Mouse (Mus musculus): ENCODE data around the gene Sap30l.
A peak's percentile ranks its signal among the peaks of the same experiment; 100 is the strongest.

Gene Sap30l

GRCm38 (mm10) chr11:57800971-57801765, at the start of gene Sap30l:
Gene Sap30l, plus strand, starts transcription at chr11:57801637.
- DNase-seq (ENCODE audit: low read depth, low spot score), result peak; percentile 97

- no peak for DNase-seq (ENCODE audit: low read depth, low spot score)
Observed at GRCm38 (mm10) chr11:57753538-57754203, 47.8 kb upstream of the Sap30l start.

- no peak for DNase-seq (ENCODE audit: low read depth, low spot score)
Observed at GRCm38 (mm10) chr11:57758621-57759020, 42.8 kb upstream of the Sap30l start.

DNA sequence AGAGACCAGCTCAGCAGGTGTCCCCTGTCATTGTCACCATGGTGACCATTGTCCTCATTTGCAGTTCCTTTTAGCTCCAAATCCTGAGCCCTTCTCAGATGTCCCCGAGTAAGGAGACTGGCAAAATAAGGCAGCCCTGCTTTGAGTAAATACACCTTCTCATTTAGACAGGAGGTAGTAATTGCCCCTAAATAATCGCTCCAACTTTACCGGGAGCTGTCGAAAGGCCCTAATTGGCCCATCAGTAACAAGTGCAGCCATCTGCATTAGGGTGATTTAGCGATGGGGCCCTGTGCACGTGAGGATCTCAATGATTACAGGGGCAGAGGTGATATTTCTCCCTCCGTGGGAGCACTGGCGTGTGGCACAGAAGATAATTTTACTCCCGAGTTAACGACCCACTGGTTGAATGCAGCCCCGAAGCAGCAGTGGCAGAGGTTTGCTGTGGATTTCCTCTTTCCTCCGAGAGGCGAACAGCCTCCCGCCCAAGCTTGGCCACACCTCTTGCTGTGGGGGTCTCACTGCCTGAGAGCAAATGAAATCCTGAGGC, 40.9 kb upstream of the Sap30l start:
- DNase-seq (ENCODE audit: low read depth, low spot score), result no peak

GRCm38 (mm10) chr11:57761347-57761746, 40.1 kb upstream of the Sap30l start:
- DNase-seq (ENCODE audit: low read depth, low spot score), result no peak

DNA sequence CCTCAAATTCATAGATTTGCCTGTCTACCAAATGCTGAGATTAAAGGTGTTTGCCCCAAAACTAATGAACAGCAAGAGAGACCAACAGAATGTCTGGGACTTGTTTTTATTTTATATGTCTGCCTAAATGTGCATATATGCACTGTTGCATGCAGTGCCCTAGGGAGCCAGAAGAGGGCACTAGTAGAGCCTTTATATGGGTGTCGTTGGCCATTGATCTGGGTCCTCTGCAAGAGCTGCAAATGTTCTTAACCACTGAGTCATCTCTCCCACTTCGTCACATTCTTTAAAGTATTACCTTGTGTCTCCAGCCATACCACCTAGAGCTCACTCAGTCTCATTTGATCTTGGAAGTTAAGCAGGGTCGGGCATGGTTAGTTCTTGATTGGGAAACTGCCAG, 37.3 kb upstream of the Sap30l start:
- DNase-seq (ENCODE audit: low read depth, low spot score), result peak; percentile 38

- no peak for DNase-seq (ENCODE audit: low read depth, low spot score)
Observed at GRCm38 (mm10) chr11:57766617-57767016, 34.8 kb upstream of the Sap30l start.

DNA sequence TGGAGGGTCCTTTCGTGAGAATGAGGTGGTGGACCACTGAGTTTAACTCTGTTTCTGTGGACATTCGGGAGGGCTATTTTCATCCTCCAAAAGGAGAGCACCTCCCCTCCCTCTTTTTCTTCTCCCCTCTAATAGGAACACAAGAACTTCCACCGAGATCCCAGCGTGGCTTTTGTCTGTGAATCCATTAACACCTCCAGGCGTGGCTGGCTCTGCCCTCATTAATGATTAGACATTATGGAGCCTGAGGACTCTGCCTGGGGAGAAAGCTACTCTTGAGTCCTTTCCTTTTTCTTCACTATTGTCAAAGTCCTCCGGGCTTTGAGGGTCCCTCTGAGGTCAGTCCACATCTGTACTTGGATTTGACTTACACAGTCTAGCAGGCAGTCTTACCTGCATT, 34.3 kb upstream of the Sap30l start:
- no peak for DNase-seq (ENCODE audit: low read depth, low spot score)

DNA sequence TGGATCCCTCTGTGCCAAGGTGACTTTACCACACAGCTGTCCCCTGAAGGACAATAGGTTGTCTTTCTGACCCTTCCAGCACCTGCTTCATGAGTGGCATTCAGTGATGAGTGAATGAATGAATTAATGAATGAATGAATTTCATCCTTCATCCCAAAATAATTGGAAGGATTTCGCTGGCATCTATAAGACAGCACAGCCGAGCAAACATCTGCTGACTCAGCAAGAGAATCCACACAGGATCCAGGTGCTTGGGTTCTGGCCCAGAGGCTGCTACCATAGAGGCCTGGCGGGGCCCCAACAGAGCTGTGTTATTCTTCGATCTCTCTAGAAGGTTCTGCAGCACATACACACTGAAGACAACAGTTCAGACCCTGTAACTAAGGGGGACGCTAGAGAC, 30.7 kb upstream of the Sap30l start:
- no peak for DNase-seq (ENCODE audit: low read depth, low spot score)

DNA sequence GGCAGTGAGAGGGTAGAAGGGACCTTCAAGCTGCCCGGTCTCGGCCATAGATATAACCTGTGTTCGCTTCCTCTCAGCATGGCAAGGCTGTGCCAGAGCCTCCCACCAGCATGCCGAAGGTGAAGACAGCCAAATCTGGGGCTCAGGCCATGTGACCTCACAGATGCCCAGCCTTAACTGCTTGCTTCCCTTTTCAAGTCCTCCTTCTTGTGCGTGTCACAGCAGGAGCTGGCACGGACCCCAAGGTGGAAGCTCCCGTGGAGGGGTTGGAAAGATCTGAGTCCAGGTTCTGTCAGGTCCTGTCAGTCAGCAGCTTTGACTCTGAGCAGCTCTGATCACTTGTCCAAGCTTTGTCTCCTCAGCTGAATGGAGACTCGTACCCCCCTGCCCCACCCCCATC, 29.8 kb upstream of the Sap30l start:
- no peak for DNase-seq (ENCODE audit: low read depth, low spot score)

- no peak for DNase-seq (ENCODE audit: low read depth, low spot score)
Observed at GRCm38 (mm10) chr11:57773479-57773878, 28.0 kb upstream of the Sap30l start.

- DNase-seq (ENCODE audit: low read depth, low spot score), result no peak
Observed at GRCm38 (mm10) chr11:57773936-57774335, 27.5 kb upstream of the Sap30l start.

GRCm38 (mm10) chr11:57775868-57776267, 25.6 kb upstream of the Sap30l start:
- no peak for DNase-seq (ENCODE audit: low read depth, low spot score)

DNA sequence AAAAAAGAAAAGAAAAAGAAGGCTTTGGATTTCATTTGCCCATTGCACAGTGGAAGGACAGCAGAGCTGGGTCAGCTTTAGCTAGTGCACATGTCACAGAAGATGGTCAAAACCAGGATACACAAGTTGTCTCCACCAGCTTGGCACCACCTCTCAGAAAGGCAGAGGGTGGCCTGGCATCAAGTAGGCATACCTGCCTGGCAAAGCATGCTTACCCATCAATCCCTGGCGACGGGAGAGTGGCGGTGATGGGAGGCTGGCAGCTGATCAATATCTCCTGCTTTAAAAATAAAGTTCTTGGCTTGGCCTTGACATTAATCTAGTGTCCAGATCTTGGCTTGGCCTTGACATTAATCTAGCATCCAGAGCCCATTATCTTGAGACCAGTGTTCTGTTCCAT, 24.9 kb upstream of the Sap30l start:
- DNase-seq (ENCODE audit: low read depth, low spot score), result no peak

GRCm38 (mm10) chr11:57778349-57778748, 23.1 kb upstream of the Sap30l start:
- DNase-seq (ENCODE audit: low read depth, low spot score), result peak; percentile 81

DNA sequence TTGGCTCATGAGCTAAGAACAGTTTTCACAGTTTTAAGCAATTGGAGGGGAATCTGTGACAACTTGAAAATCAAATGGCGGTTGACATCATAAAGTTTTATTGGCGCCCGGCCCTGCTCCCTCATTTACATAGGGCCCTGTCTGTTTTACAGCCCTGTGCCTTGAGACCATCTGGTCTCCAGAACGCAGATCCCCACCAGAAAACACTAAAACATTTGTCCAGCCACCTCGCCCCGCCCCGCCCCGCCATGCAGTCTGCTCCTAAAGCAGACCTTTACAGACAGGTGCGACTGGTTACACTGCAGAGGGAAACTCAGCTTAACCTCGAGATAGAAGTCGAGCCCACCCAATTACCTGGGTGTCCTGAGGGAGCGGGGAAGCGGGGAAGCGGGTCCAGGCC, 21.6 kb upstream of the Sap30l start:
- no peak for DNase-seq (ENCODE audit: low read depth, low spot score)

DNA sequence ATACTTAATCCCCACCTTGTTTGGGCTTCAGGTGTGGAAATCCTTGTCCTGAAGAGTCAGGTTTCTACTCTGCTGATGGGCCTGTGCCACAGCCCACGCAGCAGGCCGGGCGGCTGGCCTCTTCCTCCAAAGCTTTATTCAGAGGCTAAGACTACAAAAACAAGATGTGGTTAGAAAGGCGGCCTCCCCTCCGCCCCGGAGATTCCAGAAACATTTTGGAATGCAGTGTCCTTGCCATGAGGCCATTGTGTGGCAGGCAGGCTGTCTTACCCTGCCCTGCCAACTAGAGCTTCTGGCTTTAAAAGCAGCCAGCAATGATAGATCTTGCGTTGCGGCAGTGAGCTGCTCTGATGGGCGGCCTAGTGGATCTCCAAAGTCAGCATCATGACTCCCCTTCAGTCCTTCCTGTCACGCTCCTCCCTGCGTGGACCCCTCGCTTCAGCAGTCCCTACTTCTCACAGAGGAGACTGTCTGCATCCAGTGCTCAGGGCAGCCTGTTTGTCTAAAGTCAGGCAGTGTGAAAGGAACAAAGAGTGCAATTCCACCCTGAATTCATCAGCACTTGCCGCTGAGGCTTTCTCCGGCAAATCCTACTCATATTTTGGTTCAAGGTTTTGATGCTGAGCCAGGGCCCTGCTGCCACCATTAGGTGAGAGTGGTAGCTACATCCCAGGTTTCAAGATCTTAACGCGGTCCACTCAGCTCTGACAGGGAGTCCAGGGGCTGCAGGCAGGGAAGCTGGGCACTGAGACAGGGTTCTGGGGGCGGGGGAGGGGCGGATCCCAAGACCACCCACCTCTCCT, 14.6 kb upstream of the Sap30l start:
- no peak for DNase-seq (ENCODE audit: low read depth, low spot score)

GRCm38 (mm10) chr11:57787913-57788312, 13.5 kb upstream of the Sap30l start:
- peak; percentile 86 for DNase-seq (ENCODE audit: low read depth, low spot score)

DNA sequence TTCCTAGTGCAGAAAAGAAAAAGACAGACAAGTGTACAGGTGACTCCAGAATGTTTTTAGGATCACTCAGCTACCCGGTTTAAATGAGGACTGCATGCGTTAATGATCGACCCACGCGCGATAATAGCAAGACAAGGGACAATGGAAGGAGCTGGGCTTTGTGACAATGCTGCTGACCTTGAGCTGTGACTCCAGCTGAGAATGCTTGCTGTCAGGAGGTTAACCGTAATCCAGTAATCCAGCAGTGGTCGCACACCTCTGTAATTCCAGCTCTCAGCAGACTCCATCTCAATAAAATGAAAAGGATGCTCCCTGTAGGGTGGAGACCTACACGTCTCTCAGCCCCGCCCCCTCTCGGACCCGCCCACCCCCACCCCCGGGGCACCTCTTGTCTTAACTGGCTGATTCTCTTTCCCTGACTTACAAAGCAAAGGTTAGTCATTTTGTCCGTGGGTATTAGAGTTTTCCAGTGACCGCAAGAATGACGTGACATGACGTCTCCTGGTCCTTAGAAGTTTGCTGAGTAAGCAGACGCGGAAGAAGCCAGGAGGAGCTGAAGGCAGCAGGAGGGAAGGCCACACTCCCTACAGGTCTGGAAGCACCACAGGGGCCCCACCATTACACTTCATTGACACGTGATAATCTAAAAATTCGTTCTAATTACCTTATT, 10.4 kb upstream of the Sap30l start:
- peak; percentile 56 for DNase-seq (ENCODE audit: low read depth, low spot score)

- DNase-seq (ENCODE audit: low read depth, low spot score), result no peak
Observed at GRCm38 (mm10) chr11:57795086-57795485, 6.4 kb upstream of the Sap30l start.

GRCm38 (mm10) chr11:57797828-57798227, 3.6 kb upstream of the Sap30l start:
- no peak for DNase-seq (ENCODE audit: low read depth, low spot score)

- DNase-seq (ENCODE audit: low read depth, low spot score), result no peak
Observed at GRCm38 (mm10) chr11:57799456-57799855, 2.0 kb upstream of the Sap30l start.
